Mouse (Mus musculus): ENCODE data around the gene Olfr561.

- TF ChIP-seq POLR2A (IDR thresholded peaks at IDR 0.05; ENCODE audit: insufficient read length, low read depth) (no peak), E2F4 (IDR thresholded peaks at IDR 0.05; ENCODE audit: insufficient read depth) (no peak), TCF3 (IDR thresholded peaks at IDR 0.05; ENCODE audit: insufficient read length, low read depth) (no peak), MAX (IDR thresholded peaks at IDR 0.05; ENCODE audit: low read depth) (no peak), MYOG (IDR thresholded peaks at IDR 0.05; ENCODE audit: control insufficient read depth in 1 of 3, insufficient read depth in 1 of 3, insufficient read length in 2 of 3, low read depth in 2 of 3) (no peak), POLR2AphosphoS2 (IDR thresholded peaks at IDR 0.05; ENCODE audit: insufficient read length, low read depth) (no peak), SRF (IDR thresholded peaks at IDR 0.05; ENCODE audit: control insufficient read depth, insufficient read length, low read depth) (no peak), REST (IDR thresholded peaks at IDR 0.05; ENCODE audit: insufficient read depth, insufficient read length) (no peak)
These were observed 18.9 kb upstream of the Olfr561 start for GRCm38 (mm10) chr7:102752086-102752485.

Measured in myocyte (in vitro differentiated cells).